Mouse (Mus musculus): ENCODE results near the gene Gm11549.

Gene Gm11549

GRCm38 (mm10) chr3:36476261-36477155, 45.1 kb downstream of the Gm11549 start:
- DNase-seq, result peak; percentile 11

DNA sequence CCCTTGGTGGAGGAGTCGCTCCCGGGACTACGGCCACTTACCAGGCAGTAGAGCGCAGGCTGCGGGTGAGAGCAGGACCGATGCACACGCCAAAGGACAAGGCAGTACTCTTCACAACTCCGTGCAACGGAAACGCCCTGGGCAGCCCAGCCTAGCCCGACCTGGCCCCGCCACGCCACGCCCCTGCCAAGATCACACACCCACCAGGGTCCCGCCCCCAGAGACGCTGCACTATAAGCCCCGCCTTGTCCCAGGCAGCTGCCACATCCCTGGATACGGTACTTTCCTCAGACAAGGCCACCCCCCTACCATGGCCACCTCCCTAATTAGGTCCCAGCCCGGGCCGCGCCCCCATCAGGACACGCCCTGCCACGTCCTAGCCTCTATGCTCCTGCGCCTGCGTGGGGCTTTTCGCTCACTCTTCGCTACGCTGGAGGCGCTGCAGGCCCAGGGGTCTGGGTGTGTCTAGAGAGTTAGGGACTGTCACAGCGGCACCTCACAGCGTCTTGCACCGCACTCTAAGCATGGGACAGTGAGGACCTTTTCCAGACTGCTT, 46.0 kb downstream of the Gm11549 start, which contains the start of the genes Anxa5 and 1810062G17Rik:
Gene Anxa5, minus strand, starts transcription at position 363 of the 556 bp plus-strand sequence.
Gene 1810062G17Rik, plus strand, starts transcription at position 406 of the 556 bp plus-strand sequence.
- DNase-seq, result peak; percentile 83

DNA sequence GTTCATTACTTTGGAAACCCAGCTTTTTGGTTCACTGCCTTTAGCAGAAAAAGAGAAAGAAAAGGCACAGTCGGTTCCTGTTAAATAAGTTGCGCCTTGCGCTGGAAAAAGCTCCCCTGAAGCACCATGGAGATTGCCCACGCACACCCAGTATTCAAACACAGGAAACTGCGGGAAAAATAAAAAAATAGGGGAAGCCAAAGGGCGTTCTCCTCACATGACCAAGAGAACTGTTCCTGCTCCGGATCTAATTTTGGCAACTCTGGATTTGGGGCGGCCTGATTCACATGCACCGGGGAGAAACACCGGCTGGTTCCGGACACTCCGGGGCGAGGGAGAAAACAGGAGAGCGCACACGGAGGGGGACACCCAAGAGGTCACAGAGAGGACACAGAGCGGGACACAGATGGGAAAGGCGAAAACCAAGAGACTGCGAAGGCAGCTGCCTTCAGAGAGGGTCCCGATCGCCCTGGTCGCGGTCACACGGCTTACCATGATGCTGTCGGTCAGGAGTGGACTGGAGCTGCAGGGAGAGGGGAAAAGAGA, 46.6 kb downstream of the Gm11549 start:
- DNase-seq, result no peak

GRCm38 (mm10) chr3:36474421-36474820, 47.2 kb downstream of the Gm11549 start:
- DNase-seq, result no peak

DNA sequence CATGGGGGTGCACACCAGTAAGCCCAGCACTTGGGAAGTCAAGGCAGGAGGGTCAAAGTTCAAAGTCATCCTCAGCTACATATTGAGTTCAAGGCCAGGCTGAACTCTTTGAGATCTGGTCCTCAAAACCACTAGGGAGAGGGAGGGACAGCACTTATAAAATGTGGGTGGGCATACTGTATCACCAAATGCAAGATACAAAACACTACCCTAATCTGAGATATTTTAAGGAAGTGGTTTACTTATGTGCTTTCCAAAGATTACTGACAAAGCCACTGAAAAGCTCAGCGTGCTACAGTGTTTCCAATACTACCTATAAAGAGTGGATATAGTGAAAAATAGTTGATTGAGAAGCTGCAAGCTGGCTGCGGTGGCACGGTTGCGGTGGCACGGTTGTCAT, 48.4 kb downstream of the Gm11549 start:
- no peak for DNase-seq

DNA sequence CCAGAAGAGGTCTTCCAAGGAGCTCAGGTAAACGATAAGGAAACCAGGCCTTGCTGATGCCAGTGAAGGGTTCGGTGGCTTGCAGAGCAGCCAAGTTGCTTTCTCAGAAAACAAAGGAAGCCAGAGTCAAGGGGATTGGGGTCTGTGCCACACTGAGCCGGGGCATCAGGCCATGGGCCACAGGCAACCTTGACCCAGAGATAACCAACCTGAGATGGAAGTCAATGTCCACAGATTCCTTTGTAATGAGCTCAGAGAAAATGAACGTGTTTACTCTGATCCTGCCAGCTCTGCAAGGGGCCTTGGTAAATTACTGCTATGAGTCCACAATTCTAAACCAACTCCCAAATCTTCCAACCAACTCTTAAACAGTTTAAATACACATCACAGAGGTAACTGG, 49.8 kb downstream of the Gm11549 start:
- no peak for DNase-seq

DNA sequence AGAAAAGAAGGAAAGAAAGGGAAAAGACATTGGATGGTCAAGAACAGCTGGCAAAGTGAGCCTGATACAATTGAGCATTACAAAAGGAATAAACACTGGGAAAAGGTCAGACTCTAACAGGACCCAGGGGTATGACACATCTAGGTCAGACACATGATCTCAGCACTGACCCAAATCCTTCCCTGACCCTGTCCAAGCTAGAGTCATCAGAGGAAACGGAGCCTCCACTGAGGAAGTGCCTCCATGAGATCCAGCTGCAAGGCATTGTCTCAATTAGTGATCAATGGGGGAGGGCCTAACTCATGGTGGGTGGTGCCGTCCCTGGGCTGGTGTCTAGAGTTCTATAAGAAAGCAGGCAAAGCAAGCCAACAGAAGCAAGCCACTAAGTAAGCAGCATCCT, 52.7 kb downstream of the Gm11549 start:
- no peak for DNase-seq

DNA sequence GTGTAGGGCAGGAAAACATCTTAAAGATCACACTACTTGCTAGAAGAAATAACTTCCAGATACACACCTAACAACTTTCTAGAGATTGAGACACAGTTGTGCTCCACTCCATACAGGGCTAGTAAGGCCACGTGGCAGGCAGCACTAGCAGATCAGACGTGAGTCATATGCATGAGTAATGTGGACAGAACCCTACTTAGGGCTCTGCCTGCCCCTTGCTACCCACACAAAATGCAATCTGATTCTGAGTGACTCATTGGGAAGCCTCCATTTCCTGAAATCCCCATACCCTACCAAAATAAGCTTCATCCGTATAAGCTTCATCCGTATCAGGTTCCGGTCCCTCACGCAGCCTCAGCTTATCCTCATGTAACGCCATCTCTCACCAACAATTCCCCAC, 54.0 kb downstream of the Gm11549 start:
- no peak for DNase-seq

GRCm38 (mm10) chr3:36465538-36465937, 56.1 kb downstream of the Gm11549 start:
- no peak for DNase-seq

Measured in cerebellum, adult 11 months (tissue).